Mouse (Mus musculus) cerebellum, postnatal 10 days (tissue): ENCODE results near the gene Gng8.

Source experiments
- DNase-seq, 2 experiments: peaks; one replicate each; pipeline ENCODE4 v3.0.0; 2021; ENCODE audit warnings: mixed read lengths in 2 of 2

The Gng8 gene

GRCm38 (mm10) chr7:16924037-16924834 lies 32.6 kb downstream of the Gng8 start, which contains the start of gene Calm3:
Gene Calm3, minus strand, starts transcription at chr7:16924114.
- DNase-seq = peak; percentile 99 to 100

- DNase-seq = no peak
These were observed 36.8 kb downstream of the Gng8 start for GRCm38 (mm10) chr7:16928341-16928740.

GRCm38 (mm10) chr7:16930850-16931249 lies 39.3 kb downstream of the Gng8 start:
- DNase-seq = peak; percentile 88 to 91

GRCm38 (mm10) chr7:16931968-16932627 lies 40.5 kb downstream of the Gng8 start:
- peak; percentile 94 to 96 for DNase-seq

- peak; percentile 87 to 91 for DNase-seq
These were observed 41.4 kb downstream of the Gng8 start for GRCm38 (mm10) chr7:16932704-16933577.

- DNase-seq = peak; percentile 56 to 77
These were observed 45.7 kb downstream of the Gng8 start for GRCm38 (mm10) chr7:16937312-16937711.

GRCm38 (mm10) chr7:16938117-16938791 lies 46.7 kb downstream of the Gng8 start:
- DNase-seq = peak; percentile 82 to 86

GRCm38 (mm10) chr7:16940292-16940691 lies 48.7 kb downstream of the Gng8 start:
- no peak for DNase-seq

- DNase-seq = peak in 1 of 2 experiments; percentile 31
These were observed 51.3 kb downstream of the Gng8 start for GRCm38 (mm10) chr7:16942861-16943260.

- DNase-seq = peak; percentile 96 to 97
These were observed 52.6 kb downstream of the Gng8 start, which contains the start of gene Pnmal2 for GRCm38 (mm10) chr7:16944061-16944807. Gene Pnmal2, plus strand, starts transcription at chr7:16944682.

GRCm38 (mm10) chr7:16944808-16945315 lies 53.3 kb downstream of the Gng8 start:
- DNase-seq = no peak
